Mouse (Mus musculus) urinary bladder, postnatal 36 days (tissue): Measurements from ENCODE around the gene Rps12.
"Not testable (repeated sequence)": the region's sequence is repeated elsewhere in the genome, so short reads cannot be mapped to it uniquely, and the experiment has no call there.

ENCODE experiments used
- DNase-seq, 2 experiments: peaks; one replicate each; pipeline ENCODE4 v3.0.0; 2022; ENCODE audit warnings: low spot score in 2 of 2, mixed read lengths in 1 of 2

The Rps12 gene

GRCm38 (mm10) chr10:23785599-23785998, 1.5 kb downstream of the Rps12 start:
- not testable (repeated sequence) for DNase-seq

GRCm38 (mm10) chr10:23784121-23784520, 3.0 kb downstream of the Rps12 start:
- no peak for DNase-seq

- DNase-seq, result no peak
Measured at GRCm38 (mm10) chr10:23783493-23783884, 3.6 kb downstream of the Rps12 start.

- DNase-seq, result no peak
Measured at GRCm38 (mm10) chr10:23782855-23783492, 4.1 kb downstream of the Rps12 start.

- DNase-seq, result no peak
Measured at GRCm38 (mm10) chr10:23781760-23782735, 5.0 kb downstream of the Rps12 start.

- DNase-seq, result no peak
Measured at GRCm38 (mm10) chr10:23780539-23781275, 6.4 kb downstream of the Rps12 start.

GRCm38 (mm10) chr10:23777288-23777945, 9.7 kb downstream of the Rps12 start:
- DNase-seq, result no peak

GRCm38 (mm10) chr10:23754166-23754565, 32.9 kb downstream of the Rps12 start:
- DNase-seq, result peak in 1 of 2 experiments; percentile 2
